Mouse (Mus musculus) neural tube, embryonic 14.5 days (tissue): ENCODE measurements around the gene Fbxo46. TPM values are rescaled to one million over a fixed set of nuclear protein-coding genes. Genes with fewer than 3 reads are reported as not detected.
A peak's percentile ranks its signal among the peaks of the same experiment; 100 is the strongest.

Experiments
- ATAC-seq: fragments of 200-750 bp; cut with Nextera tagmentation; 2 replicates; pipeline ENCODE4 v1.8.0; 2017; ENCODE audit warnings: low read depth, mild to moderate bottlenecking, moderate TSS enrichment, moderate library complexity
- H3K27ac ChIP-seq: fragments of 300-500 bp; sonication (generic); 2 replicates; pipeline ENCODE4 v1.5.1; 2014; ENCODE audit warnings: low read depth, mild to moderate bottlenecking, control low read depth, low read length, moderate library complexity, mixed read lengths
- H3K27me3 ChIP-seq: fragments of 300-500 bp; sonication (generic); 2 replicates; pipeline ENCODE4 v1.6.1; 2014; ENCODE audit warnings: low read length; ENCODE audit not compliant: control insufficient read depth, insufficient read depth
- H3K36me3 ChIP-seq: fragments of 300-500 bp; sonication (generic); 2 replicates; pipeline ENCODE4 v1.6.1; 2014; ENCODE audit warnings: low read length, mixed read lengths; ENCODE audit not compliant: control insufficient read depth, insufficient read depth
- H3K4me1 ChIP-seq: fragments of 300-500 bp; sonication (generic); 2 replicates; pipeline ENCODE4 v1.6.1; 2014; ENCODE audit warnings: low read length; ENCODE audit not compliant: control insufficient read depth, insufficient read depth
- H3K4me2 ChIP-seq: fragments of 300-500 bp; sonication (generic); 2 replicates; pipeline ENCODE4 v1.6.1; 2014; ENCODE audit warnings: mild to moderate bottlenecking, low read depth, low read length, control low read depth
- H3K4me3 ChIP-seq: fragments of 300-500 bp; sonication (generic); 2 replicates; pipeline ENCODE4 v1.5.1; 2014; ENCODE audit warnings: low read depth, low read length, control low read depth, mixed read lengths
- H3K9ac ChIP-seq: fragments of 300-500 bp; sonication (generic); replicated peaks from 2 replicates; pipeline ENCODE4 v1.6.1; 2014; ENCODE audit warnings: low read depth, mild to moderate bottlenecking, control low read depth, low read length, mixed read lengths
- H3K9me3 ChIP-seq: fragments of 300-500 bp; sonication (generic); 2 replicates; pipeline ENCODE4 v1.6.1; 2016; ENCODE audit warnings: low read length; ENCODE audit not compliant: control insufficient read depth
- WGBS: fragments of 180-500 bp; shearing (Covaris S2); extraction: QIAGEN DNeasy Blood & Tissue Kit; methylation state at CpG from one replicate; pipeline ENCODE4 v1.1.7; 2014; 5-methylcytosine and 5-hydroxymethylcytosine counted together
- microRNA counts: library from miRNA; unstranded; fragments of <30 nt; microRNA quantifications from one replicate; lab custom pipeline; 2016
- microRNA-seq: library from miRNA; unstranded; fragments of <30 nt; microRNA quantifications from one replicate; pipeline ENCODE4, GENCODE M21; 2016
- polyA plus RNA-seq: library from polyadenylated mRNA; unstranded; fragments of >200 nt; fragmentation: Nextera tagmentation; extraction: Ambion mirVana; gene quantifications from 2 replicates; pipeline ENCODE4 v1.2.1, GENCODE M21; 2014

The Fbxo46 gene
- polyA plus RNA-seq, 1 experiment from 2014 or later, result 11.6 TPM

DNA sequence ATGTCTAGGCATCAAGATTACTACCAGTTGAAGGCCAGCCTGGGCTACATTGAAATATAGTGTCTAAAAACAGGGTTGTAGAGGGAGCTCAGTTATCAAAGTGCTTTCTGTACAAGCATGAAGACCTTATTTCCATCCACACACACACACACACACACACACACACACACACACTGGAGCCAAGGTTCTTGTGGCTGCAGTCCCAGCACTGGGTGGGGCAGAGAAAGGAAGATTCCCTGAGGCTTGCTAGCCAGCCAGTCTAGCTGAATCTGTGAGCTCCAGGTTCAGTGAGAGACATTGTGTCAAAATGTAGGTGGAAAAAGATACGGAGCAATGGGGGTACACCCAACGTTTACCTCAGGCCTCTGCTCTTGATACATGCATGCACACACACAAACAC lies 64.6 kb downstream of the Fbxo46 start:
- Histone ChIP-seq H3K27ac (peak overlapping the region; percentile 56), H3K9ac (no peak overlapping the region), H3K4me2 (no peak overlapping the region), H3K4me1 (peaks cover 8% of the 10 kb centered on the region; the same call in 1 of the 2 replicates), H3K27me3 (0 out of 2 replicates have a peak, but pooled peaks cover 6% of the 10 kb centered on the region), H3K9me3 (no peaks in the 10 kb centered on the region), H3K36me3 (peaks cover 31% of the 10 kb centered on the region), H3K4me3 (no peak overlapping the region)
- WGBS, result 89% methylated on average over 2 of the region's 2 CpGs
- 0 out of 2 replicates have a peak, but pooled peaks have one; percentile 4 for ATAC-seq

- H3K4me1 ChIP-seq, result peaks cover 8% of the 10 kb centered on the region; the same call in 1 of the 2 replicates
- no peak overlapping the region for H3K4me3 ChIP-seq
- peak overlapping the region; percentile 56 for H3K27ac ChIP-seq
- ATAC-seq, result peak; percentile 42; the same call in 1 of the 2 replicates
- H3K36me3 ChIP-seq, result peaks cover 31% of the 10 kb centered on the region
- no peak overlapping the region for H3K4me2 ChIP-seq
- WGBS, result 40% methylated on average over 6 of the region's 6 CpGs
- no peak overlapping the region for H3K9ac ChIP-seq
- 0 out of 2 replicates have a peak, but pooled peaks cover under 1% of the 10 kb centered on the region for H3K27me3 ChIP-seq
- no peaks in the 10 kb centered on the region for H3K9me3 ChIP-seq
Measured at GRCm38 (mm10) chr7:19184758-19185157, 65.1 kb downstream of the Fbxo46 start.

MicroRNAs within 50 kb of the gene (microRNA counts, 519-probe panel; counts per million panel counts)
- microRNA mmu-miR-330 (lab: Ali Mortazavi, UCI), result not detected

Small RNAs within 50 kb of the gene (microRNA-seq; reads per million reads assigned to microRNA genes)
- gene Mir3100 (not detected), gene Mir330 (410 reads per million, percentile 66 among the genes with 10 or more reads in this experiment)

Other genes with a start within 250 kb of the Fbxo46 start
- gene Pglyrp1, start 248.5 kb upstream of the Fbxo46 start, polyA plus RNA-seq, result 18.3 and 18.7 TPM in 2 replicates
- 17.6 and 20.2 TPM in 2 replicates for gene Ccdc61, start 209.4 kb upstream of the Fbxo46 start, polyA plus RNA-seq
- 17.1 and 18.4 TPM in 2 replicates for gene Nova2, start 194.0 kb upstream of the Fbxo46 start, polyA plus RNA-seq
- gene Nanos2, start 132.5 kb upstream of the Fbxo46 start, polyA plus RNA-seq, result 0.84 and 1.1 TPM in 2 replicates
- gene Mypop, start 128.6 kb upstream of the Fbxo46 start, polyA plus RNA-seq, result 6.0 and 6.9 TPM in 2 replicates
- gene Irf2bp1, start 115.8 kb upstream of the Fbxo46 start, polyA plus RNA-seq, result 29.7 and 30.3 TPM in 2 replicates
- gene Foxa3, start 96.3 kb upstream of the Fbxo46 start, polyA plus RNA-seq, result not detected in 2 replicates
- gene Sympk, start 95.5 kb upstream of the Fbxo46 start, polyA plus RNA-seq, result 16.8 and 16.9 TPM in 2 replicates
- gene Rsph6a, start 65.2 kb upstream of the Fbxo46 start, polyA plus RNA-seq, result not detected in 2 replicates
- gene Dmwd, start 43.6 kb upstream of the Fbxo46 start, polyA plus RNA-seq, result 30.2 and 35.2 TPM in 2 replicates
- 7.1 and 9.4 TPM in 2 replicates for gene Dmpk, start 36.0 kb upstream of the Fbxo46 start, polyA plus RNA-seq
- gene Six5, start 25.3 kb upstream of the Fbxo46 start, polyA plus RNA-seq, result 1.3 and 2.4 TPM in 2 replicates
- gene Gm4969, start 1.5 kb upstream of the Fbxo46 start, polyA plus RNA-seq, result 5.9 and 9.9 TPM in 2 replicates
- gene Qpctl, start 29.4 kb downstream of the Fbxo46 start, polyA plus RNA-seq, result 18.6 and 21.2 TPM in 2 replicates
- gene Snrpd2, start 29.9 kb downstream of the Fbxo46 start, polyA plus RNA-seq, result 94.1 and 110 TPM in 2 replicates
- 0.75 and 1.8 TPM in 2 replicates for gene Gipr, start 46.3 kb downstream of the Fbxo46 start, polyA plus RNA-seq
- 3.5 and 4.0 TPM in 2 replicates for gene Eml2, start 56.6 kb downstream of the Fbxo46 start, polyA plus RNA-seq
- 2.9 and 3.4 TPM in 2 replicates for gene Gpr4, start 92.7 kb downstream of the Fbxo46 start, polyA plus RNA-seq
- 36.6 and 37.6 TPM in 2 replicates for gene Opa3, start 108.5 kb downstream of the Fbxo46 start, polyA plus RNA-seq
- gene Vasp, start 152.0 kb downstream of the Fbxo46 start, polyA plus RNA-seq, result 17.4 and 40.9 TPM in 2 replicates
- gene Ppm1n, start 160.2 kb downstream of the Fbxo46 start, polyA plus RNA-seq, result 0.66 and 0.75 TPM in 2 replicates
- 115 and 118 TPM in 2 replicates for gene Rtn2, start 162.8 kb downstream of the Fbxo46 start, polyA plus RNA-seq
- gene Fosb, start 190.2 kb downstream of the Fbxo46 start, polyA plus RNA-seq, result not detected in 2 replicates
- 90.4 and 98.9 TPM in 2 replicates for gene Ercc1, start 224.9 kb downstream of the Fbxo46 start, polyA plus RNA-seq
- gene Cd3eap, start 239.6 kb downstream of the Fbxo46 start, polyA plus RNA-seq, result 19.1 and 21.5 TPM in 2 replicates
- gene Ppp1r13l, start 239.9 kb downstream of the Fbxo46 start, polyA plus RNA-seq, result 1.4 and 1.7 TPM in 2 replicates